Mouse (Mus musculus): ENCODE data around the gene Eif2b4. TPM values are rescaled to one million over a fixed set of nuclear protein-coding genes. Genes with fewer than 3 reads are reported as not detected.
"Not testable (repeated sequence)": the region's sequence is repeated elsewhere in the genome, so short reads cannot be mapped to it uniquely, and the experiment has no call there.

The Eif2b4 gene
- polyA plus RNA-seq, 1 experiment: 21.6 TPM

DNA sequence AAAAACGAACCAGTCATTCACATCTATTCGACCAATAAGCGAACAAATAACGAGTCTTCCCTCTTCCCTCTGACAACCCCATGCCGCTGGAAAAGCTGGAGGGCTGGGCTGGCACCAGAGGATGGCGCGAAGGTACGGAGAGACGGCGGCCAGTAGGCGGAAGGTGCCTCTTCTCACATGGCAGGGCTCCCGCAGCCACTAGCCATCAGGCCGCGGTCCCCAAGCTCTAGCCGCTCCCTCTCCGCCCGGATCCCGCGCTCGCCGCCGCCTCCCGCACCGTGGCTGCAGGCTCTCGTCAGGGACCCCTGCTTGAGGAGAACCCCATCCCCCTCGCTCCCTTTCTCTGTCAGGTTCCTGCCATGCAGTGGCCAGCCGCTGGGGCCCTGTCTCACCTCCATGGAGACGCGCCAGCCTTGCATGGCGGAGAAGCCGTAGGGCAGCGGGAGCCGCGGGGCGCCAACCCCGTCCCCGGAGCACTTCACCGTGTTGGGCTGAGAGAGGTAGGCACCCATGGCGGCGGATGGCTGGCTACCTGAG is 26.7 kb upstream of the Eif2b4 start:
- Histone ChIP-seq H3K4me3 (ENCODE audit: insufficient read depth, low read length) (peak overlapping the region; percentile 90), H3K4me1 (ENCODE audit: control insufficient read depth, insufficient read depth, low read length) (no peaks in the 10 kb centered on the region), H3K27ac (ENCODE audit: insufficient read depth, low read length) (peak overlapping the region; percentile 61)
- TF ChIP-seq POLR2A (IDR thresholded peaks at IDR 0.05; ENCODE audit: low read depth, low read length): no peak
- no peak for TF ChIP-seq CTCF (IDR thresholded peaks at IDR 0.05; ENCODE audit: borderline replicate concordance, insufficient read depth, low read length)

DNA sequence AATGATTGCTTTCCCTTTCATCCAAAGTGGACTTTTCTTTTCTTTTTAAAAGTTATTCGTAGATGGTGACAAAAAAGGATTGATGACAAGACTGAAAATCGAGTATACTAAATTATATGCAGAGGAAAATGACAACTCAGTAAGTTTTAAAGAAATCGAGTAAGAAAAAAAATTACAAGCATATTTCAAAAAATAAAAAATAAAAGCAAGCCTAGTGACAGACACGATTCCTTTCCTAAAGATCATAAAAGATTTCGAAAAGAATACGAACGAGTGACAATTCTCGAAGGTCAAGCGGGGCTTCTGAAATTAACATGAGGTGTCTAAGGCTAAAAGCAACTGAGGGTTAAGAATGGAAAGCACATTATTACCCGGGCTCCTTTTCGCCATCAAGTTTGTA is 26.2 kb upstream of the Eif2b4 start:
- TF ChIP-seq POLR2A (IDR thresholded peaks at IDR 0.05; ENCODE audit: low read depth, low read length): no peak
- no peak for TF ChIP-seq CTCF (IDR thresholded peaks at IDR 0.05; ENCODE audit: borderline replicate concordance, insufficient read depth, low read length)
- Histone ChIP-seq H3K4me3 (ENCODE audit: insufficient read depth, low read length) (peak overlapping the region; percentile 90), H3K4me1 (ENCODE audit: control insufficient read depth, insufficient read depth, low read length) (no peaks in the 10 kb centered on the region), H3K27ac (ENCODE audit: insufficient read depth, low read length) (peak overlapping the region; percentile 61)

DNA sequence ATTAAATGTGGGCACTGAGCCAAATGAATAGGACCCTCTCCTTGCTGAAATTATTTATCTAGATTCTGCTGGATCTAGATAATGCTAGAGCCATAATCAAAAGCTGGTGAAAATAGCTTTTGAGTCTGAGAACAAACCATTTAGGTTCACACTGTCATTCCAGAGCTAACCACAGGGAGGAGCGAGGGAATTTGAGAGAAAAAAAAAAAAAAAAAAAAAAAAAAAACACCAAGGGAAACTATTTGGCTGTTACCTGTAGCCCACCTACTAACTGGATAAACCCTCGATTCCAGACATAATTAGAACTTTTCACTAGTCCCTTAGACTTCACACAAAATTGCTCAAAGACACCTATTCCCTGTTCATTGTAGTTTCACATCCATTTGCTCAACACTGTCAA is 25.8 kb upstream of the Eif2b4 start:
- H3K4me1 ChIP-seq (ENCODE audit: control insufficient read depth, insufficient read depth, low read length): no peaks in the 10 kb centered on the region
- no peak overlapping the region for H3K27ac ChIP-seq (ENCODE audit: insufficient read depth, low read length)
- TF ChIP-seq POLR2A (IDR thresholded peaks at IDR 0.05; ENCODE audit: low read depth, low read length) (no peak), CTCF (IDR thresholded peaks at IDR 0.05; ENCODE audit: borderline replicate concordance, insufficient read depth, low read length) (no peak)
- H3K4me3 ChIP-seq (ENCODE audit: insufficient read depth, low read length): peak overlapping the region; percentile 30

DNA sequence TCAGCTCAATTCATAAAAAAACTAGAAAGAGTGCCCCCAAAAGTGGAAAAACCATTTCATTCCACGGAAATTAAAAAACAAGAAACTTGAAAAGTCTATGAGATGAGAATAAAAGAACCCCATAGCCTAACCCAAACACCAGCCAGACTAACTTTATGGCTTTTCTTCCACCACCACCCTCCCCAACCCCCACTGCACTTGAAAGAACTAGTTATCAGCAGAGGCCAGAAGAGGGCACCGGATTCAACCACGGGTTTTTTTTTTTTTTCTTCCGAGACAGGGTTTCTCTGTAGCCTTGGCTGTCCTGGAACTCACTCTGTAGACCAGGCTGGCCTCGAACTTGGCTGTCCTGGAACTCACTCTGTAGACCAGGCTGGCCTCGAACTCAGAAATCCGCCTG is 25.1 kb upstream of the Eif2b4 start:
- Histone ChIP-seq H3K4me1 (ENCODE audit: control insufficient read depth, insufficient read depth, low read length) (no peaks in the 10 kb centered on the region), H3K4me3 (ENCODE audit: insufficient read depth, low read length) (peak overlapping the region; percentile 30; the same call in 1 of the 2 replicates), H3K27ac (ENCODE audit: insufficient read depth, low read length) (no peak overlapping the region)
- TF ChIP-seq CTCF (IDR thresholded peaks at IDR 0.05; ENCODE audit: borderline replicate concordance, insufficient read depth, low read length): no peak
- no peak for TF ChIP-seq POLR2A (IDR thresholded peaks at IDR 0.05; ENCODE audit: low read depth, low read length)

DNA sequence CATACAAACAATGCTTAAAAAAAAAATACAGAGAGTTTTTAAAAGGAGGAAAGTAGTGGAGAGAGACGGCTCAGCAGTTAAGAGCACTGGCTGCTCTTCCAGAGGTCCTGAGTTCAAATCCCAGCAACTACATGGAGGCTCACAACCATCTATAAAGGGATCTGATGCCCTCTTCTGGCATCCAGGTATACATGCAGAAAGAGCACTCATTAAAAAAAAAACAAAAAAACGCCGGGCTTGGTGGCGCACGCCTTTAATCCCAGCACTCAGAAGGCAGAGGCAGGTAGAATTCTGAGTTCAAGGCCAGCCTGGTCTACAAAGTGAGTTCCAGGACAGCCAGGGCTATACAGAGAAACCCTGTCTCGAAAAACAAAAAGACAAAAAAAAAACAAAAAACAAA is 23.3 kb upstream of the Eif2b4 start:
- H3K4me1 ChIP-seq (ENCODE audit: control insufficient read depth, insufficient read depth, low read length); H3K4me3 ChIP-seq (ENCODE audit: insufficient read depth, low read length); H3K27ac ChIP-seq (ENCODE audit: insufficient read depth, low read length): not testable (repeated sequence)

DNA sequence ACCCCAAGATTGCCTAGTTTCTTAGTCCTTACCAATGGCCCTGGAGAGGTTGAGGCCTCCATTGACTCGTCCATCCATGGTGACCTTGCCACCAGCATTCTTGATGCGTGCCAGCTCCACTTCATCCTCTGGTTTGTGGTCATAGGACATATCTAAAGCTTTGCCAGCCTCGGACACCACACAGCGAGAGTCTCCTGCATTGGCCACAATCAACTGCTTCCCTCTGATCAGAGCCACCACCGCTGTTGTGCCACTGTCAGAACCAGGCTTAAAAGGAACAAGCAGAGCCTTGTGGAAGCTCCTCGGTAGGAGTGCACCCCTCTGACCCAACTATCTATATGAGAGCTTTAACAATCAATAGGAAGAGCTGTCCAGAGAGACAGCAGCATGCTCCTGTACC is 11.2 kb upstream of the Eif2b4 start:
- Histone ChIP-seq H3K27ac (ENCODE audit: insufficient read depth, low read length) (no peak overlapping the region), H3K4me3 (ENCODE audit: insufficient read depth, low read length) (no peak overlapping the region), H3K4me1 (ENCODE audit: control insufficient read depth, insufficient read depth, low read length) (no peaks in the 10 kb centered on the region)
- TF ChIP-seq POLR2A (IDR thresholded peaks at IDR 0.05; ENCODE audit: low read depth, low read length) (no peak), CTCF (IDR thresholded peaks at IDR 0.05; ENCODE audit: borderline replicate concordance, insufficient read depth, low read length) (no peak)

DNA sequence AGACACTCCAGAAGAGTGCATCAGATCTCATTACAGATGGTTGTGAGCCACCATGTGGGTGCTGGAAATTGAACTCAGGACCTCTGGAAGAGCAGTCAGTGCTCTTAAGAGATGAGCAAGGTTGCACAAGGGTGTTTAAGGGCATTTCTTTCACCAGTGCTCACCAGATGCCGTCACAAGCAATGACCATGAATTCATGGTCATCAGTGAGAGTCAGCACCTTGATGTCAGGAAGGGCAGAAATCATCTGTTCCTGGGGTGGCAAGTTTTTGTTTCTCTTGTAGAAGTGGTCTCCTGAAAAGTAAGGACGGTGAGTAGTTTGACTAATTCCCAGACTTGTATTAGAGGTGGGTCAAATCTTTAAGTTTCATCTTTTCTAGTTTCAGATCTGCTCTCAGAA is 10.6 kb upstream of the Eif2b4 start:
- Histone ChIP-seq H3K4me3 (ENCODE audit: insufficient read depth, low read length) (no peak overlapping the region), H3K4me1 (ENCODE audit: control insufficient read depth, insufficient read depth, low read length) (no peaks in the 10 kb centered on the region), H3K27ac (ENCODE audit: insufficient read depth, low read length) (no peak overlapping the region)
- TF ChIP-seq POLR2A (IDR thresholded peaks at IDR 0.05; ENCODE audit: low read depth, low read length): no peak
- no peak for TF ChIP-seq CTCF (IDR thresholded peaks at IDR 0.05; ENCODE audit: borderline replicate concordance, insufficient read depth, low read length)

DNA sequence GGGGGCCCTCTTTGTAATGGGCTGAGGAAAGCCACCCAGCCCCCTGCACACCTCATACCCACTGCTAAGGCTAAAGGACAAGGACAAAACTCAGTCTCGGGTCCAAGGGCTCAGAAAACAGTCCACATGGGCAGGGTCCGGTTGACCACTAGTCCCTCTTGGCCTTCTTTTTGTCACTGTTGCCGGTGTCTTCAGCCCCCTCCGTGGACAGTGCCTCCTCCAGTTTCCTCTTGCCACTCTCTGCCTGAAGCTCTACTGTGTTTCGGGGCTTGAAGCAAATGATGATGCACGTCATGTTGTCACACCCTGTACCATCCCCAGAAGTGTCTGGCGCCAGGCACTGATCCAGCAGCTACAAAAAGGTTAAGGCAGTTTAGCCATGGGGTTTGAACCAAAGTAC is 9.7 kb upstream of the Eif2b4 start:
- Histone ChIP-seq H3K4me1 (ENCODE audit: control insufficient read depth, insufficient read depth, low read length) (no peaks in the 10 kb centered on the region), H3K27ac (ENCODE audit: insufficient read depth, low read length) (no peak overlapping the region), H3K4me3 (ENCODE audit: insufficient read depth, low read length) (0 out of 2 replicates have a peak overlapping the region, but pooled peaks have one; percentile 43)
- no peak for TF ChIP-seq POLR2A (IDR thresholded peaks at IDR 0.05; ENCODE audit: low read depth, low read length)
- TF ChIP-seq CTCF (IDR thresholded peaks at IDR 0.05; ENCODE audit: borderline replicate concordance, insufficient read depth, low read length): no peak

DNA sequence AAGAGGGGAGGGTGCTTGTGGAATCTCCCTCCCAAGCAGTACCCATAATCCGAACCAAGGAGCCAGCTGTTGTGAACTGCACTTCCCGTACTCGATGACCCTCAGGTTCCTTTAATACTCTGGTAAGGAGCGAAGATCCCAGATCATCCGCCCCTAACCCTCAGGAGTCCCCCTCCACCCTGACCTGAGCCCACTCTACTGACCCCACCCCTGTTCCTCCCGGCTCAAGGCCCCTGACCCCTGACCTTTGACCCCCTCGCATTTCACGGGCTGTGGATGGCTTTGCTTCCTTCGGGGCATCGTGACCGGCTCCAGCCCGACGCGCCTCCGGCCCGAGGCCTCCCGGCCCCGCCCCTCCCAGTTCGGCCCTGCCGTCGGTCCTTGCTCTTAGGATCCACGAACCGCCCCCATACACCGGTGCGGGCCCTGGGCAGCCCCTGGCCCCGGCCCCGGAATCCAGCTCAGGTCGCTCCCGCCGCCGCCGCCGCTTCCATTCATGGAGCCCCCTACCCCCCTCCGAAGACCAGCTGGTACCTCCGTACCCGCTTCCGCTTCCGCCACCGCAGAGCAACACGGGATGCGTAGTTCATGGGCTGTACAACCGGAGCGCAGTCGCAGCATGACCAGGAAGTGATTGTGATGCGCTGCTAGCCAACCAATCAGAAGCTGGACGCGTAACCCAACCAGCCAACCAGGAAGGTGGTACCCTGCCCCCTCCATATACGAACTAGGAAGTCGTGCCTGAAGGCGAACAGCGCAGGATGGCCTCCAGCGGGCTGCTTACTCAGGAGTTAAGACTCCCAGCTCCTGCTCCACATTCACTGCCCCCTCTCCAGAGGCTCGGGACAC is 8.7 kb upstream of the Eif2b4 start, which contains the start of gene Zfp513:
Gene Zfp513 (minus strand): TSS at position 562 of the 849 bp plus-strand sequence.
- Histone ChIP-seq H3K27ac (ENCODE audit: insufficient read depth, low read length) (peak within 1 kb of the TSS; percentile 39), H3K4me3 (ENCODE audit: insufficient read depth, low read length) (peak within 1 kb of the TSS; percentile 67), H3K4me1 (ENCODE audit: control insufficient read depth, insufficient read depth, low read length) (no peaks in the 10 kb centered on the region)
- no peak for TF ChIP-seq CTCF (IDR thresholded peaks at IDR 0.05; ENCODE audit: borderline replicate concordance, insufficient read depth, low read length)
- peak; percentile 75 for TF ChIP-seq POLR2A (IDR thresholded peaks at IDR 0.05; ENCODE audit: low read depth, low read length)

DNA sequence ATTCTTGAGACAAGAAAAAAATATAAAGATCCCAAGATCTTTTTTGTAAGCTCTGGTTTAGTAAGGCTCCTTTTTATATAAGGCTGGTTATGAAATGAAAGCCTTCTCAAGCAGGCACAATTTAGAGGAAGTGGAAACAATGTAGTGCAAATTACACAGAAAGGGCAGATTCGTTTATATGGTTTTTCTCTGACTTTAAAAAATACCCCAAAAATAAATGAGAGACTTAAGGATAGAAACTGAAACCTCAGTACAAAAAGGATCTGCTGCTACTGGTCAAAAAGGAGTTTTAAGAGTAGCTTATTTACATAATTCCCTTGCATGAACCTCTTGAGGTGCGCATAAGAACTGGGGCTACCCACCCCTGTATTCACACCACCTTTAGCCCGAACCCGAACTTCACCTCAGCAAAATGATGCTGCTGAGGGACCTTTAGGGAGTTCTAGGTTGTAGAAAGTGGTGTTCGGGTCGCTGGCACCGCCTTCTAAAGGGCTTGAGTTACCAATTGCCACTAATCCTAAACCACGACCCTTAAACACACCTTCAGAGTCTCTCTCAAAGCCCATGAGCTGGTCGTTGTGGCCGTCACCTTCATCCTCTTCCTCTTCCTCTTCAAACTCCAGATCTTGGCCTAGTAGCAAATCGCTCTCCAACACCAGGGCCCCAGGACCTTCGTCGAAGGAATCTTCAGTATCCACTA is 8.0 kb upstream of the Eif2b4 start:
- Histone ChIP-seq H3K4me1 (ENCODE audit: control insufficient read depth, insufficient read depth, low read length) (no peaks in the 10 kb centered on the region), H3K4me3 (ENCODE audit: insufficient read depth, low read length) (peak overlapping the region; percentile 67), H3K27ac (ENCODE audit: insufficient read depth, low read length) (peak overlapping the region; percentile 23)
- no peak for TF ChIP-seq CTCF (IDR thresholded peaks at IDR 0.05; ENCODE audit: borderline replicate concordance, insufficient read depth, low read length)
- TF ChIP-seq POLR2A (IDR thresholded peaks at IDR 0.05; ENCODE audit: low read depth, low read length): no peak; the same call in 1 of the 2 replicates

Measured in embryonic fibroblast, embryonic 13.5 days (primary cell).